In the genomic region with DNA sequence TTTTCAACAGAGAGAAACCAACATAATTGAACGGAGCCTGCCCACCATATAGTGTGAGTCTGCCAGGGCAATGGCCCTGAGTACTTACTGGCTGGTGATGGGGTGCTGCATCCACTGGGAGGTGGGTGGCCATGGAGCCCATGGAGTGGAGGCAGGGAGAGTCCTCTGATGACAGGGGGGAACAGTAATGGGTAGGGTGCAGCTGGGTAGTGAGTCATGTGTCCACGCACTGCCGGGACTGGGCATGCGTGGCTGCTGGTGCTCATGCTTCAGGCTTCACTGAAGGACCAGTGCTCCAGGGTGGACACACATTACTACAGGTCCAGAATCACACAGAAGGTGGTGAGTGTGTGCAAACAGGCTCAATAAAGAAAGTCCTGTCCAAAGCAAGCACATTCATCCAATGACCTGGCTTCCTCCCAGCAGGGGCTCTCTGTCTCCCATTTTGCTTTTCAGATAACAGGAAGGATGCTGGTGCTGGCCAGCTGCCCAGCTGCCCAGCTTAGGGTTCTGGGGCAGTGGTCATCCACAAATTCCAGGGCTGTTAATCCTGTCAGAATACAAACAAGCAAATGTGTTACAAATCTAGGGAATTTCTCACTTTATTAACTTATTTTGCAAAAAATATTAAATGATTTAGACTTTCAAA, we compare ENCODE assay signal across 10 mouse cellular contexts. TPM values are rescaled to one million over a fixed set of nuclear protein-coding genes. Genes with fewer than 3 reads are reported as not detected.
A peak's percentile ranks its signal among the peaks of the same experiment; 100 is the strongest.
DNase-seq lines count a peak whose midpoint lies in the region; ATAC-seq lines count a peak whose summit lies in the region.
"Had no signal": no experiment of that assay in that cellular context is flagged by ENCODE, and none has a peak within 500 bp of the region (broad histone marks: within the 10 kb centered on the region; RNA-seq: fewer than 3 reads in every experiment).

TSS of gene Rarb (minus strand) at position 555 of the 649 bp plus-strand sequence.

- no peaks in the 10 kb centered on the region for H3K4me1 ChIP-seq in kidney, embryonic 15.5 days
- H3K4me1 ChIP-seq in forebrain, embryonic 16.5 days (replicated peaks; ENCODE audit: control insufficient read depth, insufficient read depth, low read length) = peaks cover 8% of the 10 kb centered on the region
- H3K4me1 ChIP-seq: limb, embryonic 15.5 days had no signal

- no peaks in the 10 kb centered on the region for H3K36me3 ChIP-seq in kidney, embryonic 15.5 days
- H3K36me3 ChIP-seq in forebrain, embryonic 16.5 days (ENCODE audit: control insufficient read depth, insufficient read depth) = no peaks in the 10 kb centered on the region
- H3K36me3 ChIP-seq: limb, embryonic 15.5 days had no signal

- DNase-seq in kidney, adult 18-20 months = no peak
- DNase-seq in adrenal gland, postnatal 14 days = peak; percentile 18
- peak; percentile 51 for DNase-seq in kidney, postnatal 10 days
- DNase-seq in frontal cortex, postnatal 36 days (ENCODE audit: low spot score in 2 of 2) = no peak
- no peak for DNase-seq in lung, postnatal 10 days
- DNase-seq in layer of hippocampus, adult 9-10 months (ENCODE audit: low spot score) = no peak
- DNase-seq: cerebellum, postnatal 36 days had no signal

- no peak within 1 kb of the TSS for H3K4me2 ChIP-seq in kidney, embryonic 15.5 days
- no peak within 1 kb of the TSS for H3K4me2 ChIP-seq in forebrain, embryonic 16.5 days (ENCODE audit: low read length)
- H3K4me2 ChIP-seq: limb, embryonic 15.5 days had no signal

- H3K9ac ChIP-seq in kidney, embryonic 15.5 days = no peak within 1 kb of the TSS
- H3K9ac ChIP-seq in forebrain, embryonic 16.5 days (replicated peaks; ENCODE audit: low read depth, low read length) = no peak within 1 kb of the TSS
- H3K9ac ChIP-seq: limb, embryonic 15.5 days had no signal

- no peaks in the 10 kb centered on the region for H3K9me3 ChIP-seq in kidney, embryonic 15.5 days (replicated peaks)
- no peaks in the 10 kb centered on the region for H3K9me3 ChIP-seq in forebrain, embryonic 16.5 days (ENCODE audit: control insufficient read depth, low read length)
- H3K9me3 ChIP-seq: limb, embryonic 15.5 days had no signal

- 90% methylated on average over 4 of the region's 4 CpGs for WGBS in kidney, embryonic 15.5 days
- WGBS in forebrain, embryonic 16.5 days = 95% methylated on average over 4 of the region's 4 CpGs

- no peak within 1 kb of the TSS for H3K4me3 ChIP-seq in kidney, embryonic 15.5 days (replicated peaks)
- no peak within 1 kb of the TSS for H3K4me3 ChIP-seq in forebrain, embryonic 16.5 days (replicated peaks; ENCODE audit: low read length)
- H3K4me3 ChIP-seq: limb, embryonic 15.5 days had no signal

- ATAC-seq in kidney, embryonic 15.5 days (replicated peaks; ENCODE audit: low FRiP score) = no peak
- ATAC-seq in forebrain, embryonic 16.5 days = no peak

- H3K27ac ChIP-seq in kidney, embryonic 15.5 days = no peak within 1 kb of the TSS
- no peak within 1 kb of the TSS for H3K27ac ChIP-seq in forebrain, embryonic 16.5 days (ENCODE audit: low read length)
- H3K27ac ChIP-seq: limb, embryonic 15.5 days had no signal

- no peaks in the 10 kb centered on the region for H3K27me3 ChIP-seq in kidney, embryonic 15.5 days
- no peaks in the 10 kb centered on the region for H3K27me3 ChIP-seq in forebrain, embryonic 16.5 days (replicated peaks; ENCODE audit: control insufficient read depth, insufficient read depth, low read length)
- H3K27me3 ChIP-seq: limb, embryonic 15.5 days had no signal

RNA-seq across cellular contexts. Expression of gene Rarb, which starts in this region (rescaled TPM):
- polyA plus RNA-seq in kidney, embryonic 15.5 days (2015; fragmentation: Nextera tagmentation; extraction: Ambion mirVana) = 29.5 and 33.6 TPM in 2 replicates
- 15.2 and 15.4 TPM in 2 replicates for total RNA-seq in adrenal gland, postnatal 14 days (2021)
- 17.6 and 26.2 TPM in 2 replicates for polyA plus RNA-seq in forebrain, embryonic 16.5 days (2015; fragmentation: Nextera tagmentation; extraction: Ambion mirVana)

Comparison
In these comparisons a context has a peak if more than half of its experiments do, and no peak if none do; other contexts are left out.
1. DNase-seq: peak in adrenal gland, postnatal 14 days (single experiment) and kidney, postnatal 10 days (single experiment); none in kidney, adult 18-20 months (single experiment), frontal cortex, postnatal 36 days (0 of 2), lung, postnatal 10 days (single experiment) and layer of hippocampus, adult 9-10 months (single experiment).